Mouse (Mus musculus) adrenal gland, postnatal 4 days (tissue): ENCODE results near the gene Kcnh2. TPM values are rescaled to one million over a fixed set of nuclear protein-coding genes. Genes with fewer than 3 reads are reported as not detected.
"Not testable (repeated sequence)": the region's sequence is repeated elsewhere in the genome, so short reads cannot be mapped to it uniquely, and the experiment has no call there.

Experiments used
- DNase-seq, 2 experiments: peaks; one replicate each; pipeline ENCODE4 v3.0.0; 2021 to 2022; ENCODE audit warnings: low spot score in 2 of 2, mixed read lengths in 2 of 2
- long read RNA-seq, 2 experiments: library from polyadenylated mRNA; stranded (forward); transcript quantifications; one replicate each; pipeline ENCODE4 v2.0.0; 2021
- total RNA-seq, 2 experiments: library from RNA; stranded (reverse); gene quantifications; 2 replicates each; pipeline ENCODE4 v1.2.3; 2021

Kcnh2 gene
- 10 to 100 TPM; 38.6 to 42.4 TPM for total RNA-seq
- long read RNA-seq, experiment 1, full-length matches to known transcripts: 21 of 48 reads
- long read RNA-seq, experiment 1, partial matches to known transcripts: 7 of 48 reads
- long read RNA-seq, experiment 1, other reads (novel, unspliced or antisense): 20 of 48 reads
- long read RNA-seq, experiment 2, full-length matches to known transcripts: 17 of 47 reads
- long read RNA-seq, experiment 2, partial matches to known transcripts: 20 of 47 reads
- long read RNA-seq, experiment 2, other reads (novel, unspliced or antisense): 10 of 47 reads

- DNase-seq: no peak
These were observed at the start of gene Kcnh2 for GRCm38 (mm10) chr5:24351278-24351677. TSS of gene Kcnh2 (minus strand) at chr5:24351604.

- DNase-seq: no peak
These were observed 49.0 kb upstream of the Kcnh2 start for GRCm38 (mm10) chr5:24400362-24400761.

GRCm38 (mm10) chr5:24399686-24400085, 48.3 kb upstream of the Kcnh2 start:
- DNase-seq: no peak

- not testable (repeated sequence) for DNase-seq
These were observed 44.9 kb upstream of the Kcnh2 start for GRCm38 (mm10) chr5:24396254-24396653.

GRCm38 (mm10) chr5:24394165-24394894, 42.9 kb upstream of the Kcnh2 start:
- peak; percentile 82 to 90 for DNase-seq

DNA sequence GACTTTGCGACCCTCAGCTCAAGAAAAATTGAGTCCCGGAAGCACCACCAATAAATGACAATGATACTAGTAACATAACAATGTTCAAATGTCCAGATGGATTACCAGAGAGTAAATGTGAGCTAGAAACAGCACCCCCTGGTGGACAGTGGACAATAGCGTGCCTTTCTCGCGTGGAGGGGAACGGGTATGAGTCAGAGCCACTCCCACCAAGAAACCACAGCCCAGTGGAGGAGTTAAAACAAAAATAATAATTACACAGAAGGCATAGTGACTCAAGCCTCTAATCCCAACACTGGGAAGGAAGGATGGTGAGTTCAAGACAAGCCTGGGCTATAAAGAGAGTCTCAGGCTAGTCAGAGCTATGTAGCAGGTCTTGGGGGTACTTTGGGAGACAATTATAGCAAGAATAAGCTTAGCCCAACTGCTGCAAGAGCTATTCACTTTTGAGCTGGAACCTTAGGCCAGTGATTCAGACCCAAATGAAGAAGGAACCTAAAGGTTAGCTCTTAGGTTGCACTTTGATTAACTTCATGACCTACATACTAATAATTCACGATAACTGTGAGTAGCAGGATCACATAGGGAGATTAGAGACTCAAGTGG, 42.1 kb upstream of the Kcnh2 start, which contains the start of gene Abcb8:
Gene Abcb8, plus strand, starts transcription at position 272 of the 606 bp plus-strand sequence.
- DNase-seq: peak; percentile 50 to 76

DNA sequence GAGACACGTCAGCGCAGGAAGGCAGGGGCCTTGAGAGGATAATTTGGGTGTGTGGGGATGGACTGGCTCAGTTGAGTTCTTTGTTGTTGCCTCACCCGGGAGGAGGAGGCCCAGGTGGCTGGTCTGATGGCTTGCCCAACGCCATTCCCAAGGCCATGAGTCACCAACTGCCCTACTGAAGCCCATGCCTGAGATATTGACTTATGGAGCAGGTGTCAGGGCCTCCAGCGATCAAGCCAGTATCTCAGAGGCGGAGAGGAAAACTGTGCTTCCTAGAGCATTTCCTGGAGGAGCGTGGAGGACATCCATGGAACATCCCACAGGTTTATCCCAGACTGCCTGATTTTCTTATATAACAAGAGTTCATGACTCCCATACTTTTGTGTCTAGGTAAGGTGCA, 41.3 kb upstream of the Kcnh2 start:
- no peak for DNase-seq

- DNase-seq: no peak
These were observed 40.5 kb upstream of the Kcnh2 start, which contains the start of gene Atg9b for GRCm38 (mm10) chr5:24391864-24392263. TSS of gene Atg9b (minus strand) at chr5:24392143.

DNA sequence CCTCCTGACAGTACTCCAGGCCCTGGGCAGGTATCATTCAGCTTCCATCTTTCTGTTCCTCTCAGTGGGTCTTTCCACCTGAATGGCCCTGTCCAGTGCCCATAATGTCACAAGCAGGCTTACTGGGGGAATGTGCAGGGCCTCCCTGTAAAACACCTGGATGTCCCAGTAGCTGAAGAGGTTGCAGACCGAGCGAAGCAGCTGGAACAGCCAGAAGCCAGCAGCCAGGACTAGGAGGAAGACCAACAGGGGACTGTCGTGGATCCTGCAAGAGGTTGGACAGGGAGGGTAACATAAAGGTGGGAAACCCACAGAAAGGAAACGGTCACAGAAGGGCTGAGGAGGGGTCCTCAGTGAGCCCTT, 38.2 kb upstream of the Kcnh2 start:
- DNase-seq: no peak

DNA sequence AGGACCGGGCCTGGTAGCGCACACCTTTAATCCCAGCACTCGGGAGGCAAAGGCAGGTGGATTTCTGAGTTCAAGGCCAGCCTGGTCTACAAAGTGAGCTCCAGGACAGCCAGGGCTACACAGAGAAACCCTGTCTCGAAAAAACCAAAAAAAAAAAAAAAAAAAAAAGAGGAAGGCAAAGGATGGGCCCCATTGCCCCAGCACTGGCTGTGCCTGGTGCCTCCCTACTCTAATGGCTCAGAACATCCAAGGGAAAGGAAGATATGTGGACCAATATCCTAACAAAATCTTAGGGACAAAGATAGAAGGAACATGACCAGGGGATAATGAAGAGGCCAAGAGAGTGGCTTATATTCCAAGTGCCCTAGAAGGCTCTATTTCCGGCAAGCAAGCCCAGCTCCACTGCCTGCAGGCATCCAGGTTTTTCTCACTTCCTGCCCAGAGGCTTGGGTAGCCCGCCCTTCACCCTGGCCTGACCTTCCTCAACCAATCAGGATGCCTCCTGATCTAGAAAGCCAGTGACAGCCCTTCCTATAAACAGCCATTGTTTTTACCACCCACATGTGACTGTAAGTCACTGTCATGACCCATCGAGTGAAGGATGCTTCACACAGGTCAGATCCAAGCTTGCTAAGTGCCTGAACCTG, 37.7 kb upstream of the Kcnh2 start:
- no peak for DNase-seq

- DNase-seq: no peak
These were observed 37.0 kb upstream of the Kcnh2 start for GRCm38 (mm10) chr5:24388246-24388915.

- no peak for DNase-seq
These were observed 36.1 kb upstream of the Kcnh2 start for GRCm38 (mm10) chr5:24387264-24388241.

DNA sequence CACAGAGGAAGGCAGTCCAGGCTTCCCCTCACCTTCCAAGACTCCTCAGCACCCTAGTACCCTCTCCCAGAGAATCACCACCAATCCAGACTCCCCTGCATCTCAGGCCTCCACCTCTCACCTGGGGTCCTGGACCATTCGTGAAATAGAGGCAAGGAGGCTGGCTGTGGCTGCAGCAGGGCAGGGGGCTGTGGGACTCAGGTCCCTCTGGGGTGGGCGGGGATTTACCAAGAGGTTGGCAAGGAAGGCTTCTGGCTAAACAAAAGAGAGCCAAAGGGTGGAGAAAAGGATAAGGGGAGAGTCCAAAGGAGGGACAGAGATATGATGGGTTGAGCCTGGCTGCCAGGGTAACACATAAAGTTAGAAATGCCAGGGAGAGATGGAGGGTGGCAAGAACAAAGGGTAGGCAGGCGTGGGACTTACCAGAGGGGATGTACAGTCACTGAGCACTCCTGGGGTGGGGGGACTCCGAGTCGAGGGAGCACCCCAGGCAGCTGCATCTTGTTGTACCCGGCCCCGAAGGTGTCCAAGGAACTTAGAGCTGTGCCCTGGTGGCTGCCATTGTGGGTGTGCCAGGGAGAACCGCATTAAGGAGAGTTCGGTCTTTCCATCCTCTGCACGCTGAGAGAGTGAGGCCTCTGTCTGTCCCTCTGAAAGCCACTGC, 34.6 kb upstream of the Kcnh2 start:
- DNase-seq: no peak

DNA sequence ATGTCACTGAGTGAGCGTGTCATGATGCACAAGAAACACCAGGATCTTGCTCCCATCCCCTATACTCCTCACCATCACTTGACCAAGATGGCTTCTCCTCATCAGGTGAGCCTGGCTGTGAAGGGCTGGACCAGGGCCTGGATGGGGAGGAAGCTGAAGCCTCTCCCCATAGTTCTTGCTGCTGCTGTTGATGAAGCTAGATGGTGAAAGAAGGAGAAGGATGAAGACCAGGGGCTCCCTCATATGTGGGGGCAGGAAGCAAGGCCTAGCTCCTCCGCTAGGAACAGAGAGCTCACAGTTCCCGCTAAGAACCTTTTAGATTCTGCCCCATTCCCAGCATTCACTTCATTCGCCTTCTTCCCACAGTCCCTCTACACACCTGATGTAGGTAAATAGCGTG, 34.0 kb upstream of the Kcnh2 start:
- no peak for DNase-seq

GRCm38 (mm10) chr5:24384407-24384806, 33.0 kb upstream of the Kcnh2 start:
- DNase-seq: no peak

DNA sequence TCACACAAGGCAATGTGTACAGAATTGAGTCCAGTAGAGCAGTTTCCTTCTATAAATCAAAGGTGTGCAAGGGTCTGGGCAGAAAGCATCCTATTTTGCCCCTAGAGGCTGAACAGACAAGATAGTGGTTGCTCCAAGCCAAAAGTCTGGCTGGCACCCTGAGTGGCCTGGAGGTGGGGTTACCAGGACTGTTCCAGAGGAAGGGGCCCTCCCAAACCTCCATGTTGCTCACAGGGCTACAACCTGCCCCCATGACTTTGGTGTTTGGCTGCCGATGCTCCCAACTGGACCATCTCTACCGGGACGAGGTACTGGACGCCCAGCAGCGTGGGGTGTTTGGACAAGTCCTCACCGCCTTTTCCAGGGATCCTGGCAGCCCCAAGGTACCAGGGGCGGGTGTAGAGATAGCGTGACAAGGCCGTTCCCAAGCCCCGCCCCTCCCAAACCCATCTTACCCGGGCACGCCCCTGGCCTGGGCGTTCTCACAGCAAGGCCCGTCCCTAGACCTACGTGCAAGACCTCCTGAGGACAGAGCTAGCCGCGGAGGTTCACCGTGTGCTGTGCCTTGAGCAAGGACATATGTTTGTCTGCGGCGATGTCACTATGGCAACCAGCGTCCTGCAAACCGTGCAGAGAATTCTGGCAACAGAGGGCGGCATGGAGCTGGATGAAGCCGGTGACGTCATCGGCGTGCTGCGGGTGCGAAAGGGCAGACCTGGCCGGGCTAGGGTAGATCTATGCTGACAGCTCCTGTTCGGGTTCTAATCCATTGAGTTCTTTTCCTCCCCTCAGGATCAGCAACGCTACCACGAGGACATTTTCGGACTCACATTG, 31.8 kb upstream of the Kcnh2 start:
- DNase-seq: peak; percentile 79 to 82

DNA sequence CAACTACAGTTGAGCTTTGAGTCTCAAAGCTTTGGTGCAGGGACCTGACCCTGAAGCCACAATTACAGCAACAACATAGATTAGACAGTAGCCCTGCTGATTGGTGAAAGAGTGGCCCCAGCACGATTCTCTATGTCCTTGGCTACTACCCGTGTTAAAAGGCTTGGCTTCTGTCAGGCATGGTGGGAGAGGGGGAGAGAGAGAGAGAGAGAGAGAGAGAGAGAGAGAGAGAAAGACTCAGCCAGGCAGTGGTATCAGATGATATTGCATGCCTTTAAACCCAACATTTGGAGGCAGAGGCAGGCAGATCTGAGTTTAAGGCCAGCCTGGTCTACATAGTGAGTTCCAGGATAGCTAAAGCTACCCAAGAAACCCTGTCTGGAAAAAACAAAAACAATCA, 30.6 kb upstream of the Kcnh2 start:
- DNase-seq: no peak

DNA sequence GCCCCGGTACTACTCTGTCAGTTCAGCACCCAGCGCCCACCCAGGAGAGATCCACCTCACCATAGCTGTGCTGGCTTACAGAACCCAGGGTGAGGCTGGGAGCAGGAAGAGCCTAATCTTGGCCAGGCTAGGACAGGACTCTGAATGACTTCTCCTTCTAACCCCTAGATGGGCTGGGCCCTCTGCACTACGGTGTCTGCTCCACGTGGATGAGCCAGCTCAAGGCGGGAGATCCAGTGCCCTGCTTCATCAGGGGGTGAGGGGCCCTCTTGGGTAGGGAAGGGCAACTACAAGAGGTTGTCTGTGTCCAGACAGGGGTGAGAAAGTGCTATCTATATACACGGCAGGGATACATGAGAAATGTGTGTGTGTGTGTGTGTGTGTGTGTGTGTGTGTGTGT, 30.1 kb upstream of the Kcnh2 start:
- DNase-seq: no peak

GRCm38 (mm10) chr5:24380499-24380898, 29.1 kb upstream of the Kcnh2 start:
- DNase-seq: no peak
